Mouse (Mus musculus) retina, adult 2 months (tissue): ENCODE measurements around the gene Zfp574.

Experiments used
- DNase-seq: peaks from one replicate; pipeline ENCODE4 v3.0.0-alpha.2; 2012; ENCODE audit warnings: low read depth, low spot score

Zfp574 gene

GRCm38 (mm10) chr7:25112178-25112955 lies 40.0 kb downstream of the Zfp574 start:
- no peak for DNase-seq

DNA sequence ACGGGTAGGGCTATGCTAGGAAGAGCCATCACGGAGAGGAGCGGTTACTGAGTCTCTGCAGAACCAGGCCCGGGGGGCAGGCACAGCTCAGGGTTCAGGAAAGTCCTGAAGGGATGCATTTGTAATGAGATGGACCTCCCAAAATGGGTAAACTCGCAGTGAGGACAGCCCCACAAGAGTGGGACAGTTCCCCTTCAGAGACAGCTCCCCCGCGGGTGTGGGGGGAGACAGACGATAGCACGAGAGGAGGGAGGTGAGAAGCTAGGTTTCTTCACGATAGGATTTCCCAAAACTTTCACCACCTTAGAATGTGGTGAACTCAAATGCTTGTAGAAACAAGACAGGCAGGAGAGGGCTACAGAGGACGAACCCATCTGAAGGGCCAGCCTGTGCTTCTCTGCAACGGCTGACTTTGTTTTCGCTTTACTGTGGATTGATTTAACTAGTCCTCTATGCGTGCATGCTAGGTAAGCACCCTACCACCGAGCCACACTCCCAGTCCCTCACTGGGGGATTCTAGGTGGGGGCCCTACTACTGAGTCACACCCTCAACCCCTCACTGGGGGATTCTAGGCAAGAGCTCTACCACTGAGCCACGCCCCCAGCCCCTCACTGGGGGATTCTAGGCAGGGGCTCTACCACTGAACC lies 40.7 kb downstream of the Zfp574 start:
- no peak for DNase-seq

DNA sequence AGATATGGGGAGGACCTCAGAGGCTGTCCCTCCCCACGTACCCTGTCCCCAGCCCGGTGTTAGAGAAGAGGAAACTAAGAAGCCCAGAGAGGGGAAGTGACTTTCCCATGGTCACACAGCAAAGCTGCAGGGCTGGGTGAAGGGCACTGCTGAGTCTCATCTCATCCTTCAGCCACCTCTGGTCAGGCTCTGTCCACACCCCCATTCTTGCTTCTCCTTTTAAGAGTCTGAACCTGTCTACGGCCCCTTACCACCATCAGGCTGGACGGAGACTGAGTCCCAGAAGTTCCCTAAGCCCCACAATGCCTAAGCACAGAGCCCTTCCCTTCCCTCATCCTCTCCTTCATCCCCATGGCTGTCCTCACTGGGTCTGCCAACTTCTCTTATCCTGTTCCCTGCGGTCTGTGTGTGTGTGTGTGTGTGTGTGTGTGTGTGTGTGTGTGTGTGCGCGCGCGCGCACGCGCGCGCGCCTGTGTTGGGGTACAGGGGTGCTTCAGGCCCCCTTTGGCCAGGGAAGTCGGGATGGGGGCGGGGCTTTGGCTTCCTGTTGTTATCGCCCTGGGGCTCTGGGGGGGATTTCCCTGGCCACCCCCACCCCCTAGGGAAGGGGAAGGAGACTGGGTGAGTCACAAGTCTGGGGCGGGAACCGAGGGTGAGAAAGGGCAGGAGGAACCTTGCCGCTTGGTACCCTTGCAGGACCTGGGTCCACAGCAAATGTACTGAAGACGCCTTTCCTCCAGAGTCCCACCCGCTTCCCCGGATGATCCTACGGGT lies 47.9 kb downstream of the Zfp574 start:
- no peak for DNase-seq

DNA sequence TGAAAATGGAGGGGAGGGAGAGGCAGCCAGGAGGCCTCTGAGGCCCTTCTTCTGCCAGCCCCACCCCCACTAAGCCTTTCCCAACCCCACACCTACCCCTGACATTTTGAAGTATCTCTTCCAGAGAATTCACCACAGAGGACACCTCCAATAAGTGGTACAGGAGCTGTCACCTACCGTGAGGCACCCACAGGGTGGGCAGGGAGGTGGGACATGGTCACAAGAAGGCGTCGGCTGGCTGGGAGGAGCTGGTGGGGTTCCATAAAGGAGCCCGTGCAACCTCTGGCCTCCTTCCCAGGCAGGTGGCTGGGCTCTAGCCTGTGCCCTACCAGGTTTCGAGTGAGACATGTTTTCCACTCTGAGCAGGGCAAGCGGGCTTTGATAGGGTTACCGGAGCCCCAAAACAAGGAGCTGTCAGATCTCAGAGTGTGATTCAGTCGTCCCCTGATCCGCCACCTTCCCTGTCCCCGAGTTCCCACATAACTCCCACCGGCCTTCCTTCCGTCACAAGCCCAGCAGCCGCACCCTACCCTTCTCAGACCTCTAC lies 48.9 kb downstream of the Zfp574 start:
- DNase-seq = no peak

DNA sequence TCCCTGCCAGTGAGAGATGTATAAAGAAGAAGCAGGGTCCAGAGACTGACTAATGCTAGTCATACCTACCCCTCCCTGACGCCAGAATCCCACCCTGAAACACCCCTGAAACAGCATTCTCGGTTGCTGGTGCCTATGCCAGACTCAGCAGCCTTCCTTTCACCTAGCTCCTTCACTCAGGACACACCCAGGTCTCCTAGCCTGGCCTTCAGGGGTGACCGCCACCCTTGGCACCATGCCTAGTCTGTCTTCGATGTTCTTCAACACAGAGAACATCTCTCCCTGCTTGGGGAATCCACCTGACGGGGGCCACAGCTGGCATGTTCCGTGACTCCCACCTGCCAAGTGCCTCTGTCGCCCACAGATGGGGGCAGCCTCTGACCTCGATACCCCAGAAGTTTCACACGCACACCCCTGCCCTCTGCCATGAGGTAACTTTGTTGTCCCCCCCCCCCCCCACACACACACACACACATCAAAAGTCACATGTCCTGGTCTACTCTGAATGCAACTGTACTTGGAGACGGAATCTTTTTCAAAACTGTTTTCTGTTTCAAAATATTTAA lies 53.4 kb downstream of the Zfp574 start:
- DNase-seq = no peak

- no peak for DNase-seq
Observed at GRCm38 (mm10) chr7:25127971-25128370, 55.6 kb downstream of the Zfp574 start.

DNA sequence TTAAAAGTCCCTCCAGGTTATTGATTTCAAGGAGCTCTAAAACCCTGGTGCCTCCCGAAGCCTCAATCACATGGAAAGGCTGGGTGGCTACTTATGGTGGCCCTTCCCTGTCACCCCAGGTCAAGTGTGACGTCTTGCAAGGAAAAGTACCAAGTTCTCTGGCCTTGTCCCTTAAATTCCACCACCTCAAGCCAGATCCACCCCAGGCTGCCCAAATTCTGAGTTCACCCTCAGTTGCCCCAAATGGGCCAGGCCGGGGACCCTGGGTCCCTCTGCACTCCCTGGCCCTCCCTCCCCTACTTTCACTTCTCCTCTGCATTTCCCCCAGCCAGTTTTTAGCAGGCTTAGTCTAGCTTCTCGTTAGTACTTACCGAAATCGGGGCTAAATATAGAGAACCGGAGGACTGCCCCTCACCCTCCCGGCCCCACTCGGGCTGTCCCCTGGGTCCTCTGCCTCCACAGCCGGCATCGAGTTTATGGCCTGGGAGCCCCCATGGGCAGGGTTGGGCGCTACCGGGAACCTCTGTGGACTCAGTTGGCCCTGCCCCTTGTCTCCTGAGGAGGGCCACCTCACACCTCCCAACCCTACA lies 57.1 kb downstream of the Zfp574 start:
- DNase-seq = no peak

- DNase-seq = no peak
Observed at GRCm38 (mm10) chr7:25130565-25130964, 58.2 kb downstream of the Zfp574 start.

DNA sequence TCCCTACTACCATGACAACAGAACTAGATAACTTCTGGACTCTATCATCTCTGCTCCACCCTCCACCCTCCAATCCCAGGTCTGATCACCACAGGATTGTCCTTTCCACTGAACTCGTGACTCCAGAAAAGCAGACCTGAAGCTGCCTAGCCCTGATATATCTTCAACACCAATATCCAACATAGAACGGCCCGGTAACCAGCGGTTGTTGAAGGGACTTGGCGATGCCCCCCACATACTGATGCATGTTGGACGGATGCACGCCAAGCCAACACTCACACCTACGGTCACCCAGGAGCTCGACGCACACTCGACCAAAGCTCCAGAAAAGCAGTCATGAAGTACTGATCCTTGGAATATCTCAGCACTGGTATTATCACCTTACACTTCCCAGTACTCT lies 58.9 kb downstream of the Zfp574 start:
- DNase-seq = no peak

DNA sequence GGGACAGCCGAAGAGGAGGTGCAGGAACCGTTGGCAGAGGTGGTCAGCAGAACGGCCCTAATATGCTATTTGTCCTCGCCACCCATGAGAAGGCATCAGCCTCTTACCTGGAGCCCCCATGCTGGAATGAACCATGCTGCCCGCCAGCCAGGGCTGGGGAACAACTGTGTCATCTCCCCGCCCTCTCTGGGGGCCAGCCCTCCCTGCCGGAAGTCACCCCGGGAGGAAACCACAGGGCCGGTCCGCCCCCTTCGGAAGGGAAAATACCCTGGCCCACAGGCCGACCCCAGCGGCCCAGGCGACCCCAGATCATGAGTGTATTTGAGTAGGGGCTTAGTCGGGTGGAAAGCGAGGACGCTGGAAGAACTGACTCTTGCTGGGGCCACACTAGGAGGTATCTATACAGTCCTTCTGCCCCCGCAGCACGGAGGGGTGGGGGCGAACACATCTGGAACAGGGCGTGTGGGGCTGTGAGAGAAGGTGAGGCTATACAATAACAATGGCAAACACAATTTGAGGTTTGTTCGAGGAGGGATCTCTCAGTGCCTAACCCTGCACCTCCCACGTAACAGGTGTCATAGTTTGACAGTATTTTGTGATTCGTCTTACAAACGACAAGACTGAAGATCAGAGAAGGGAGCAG lies 60.1 kb downstream of the Zfp574 start:
- DNase-seq = no peak
